Mouse (Mus musculus) midbrain, embryonic 13.5 days (tissue): ENCODE results near the gene Pus3. TPM values are rescaled to one million over a fixed set of nuclear protein-coding genes. Genes with fewer than 3 reads are reported as not detected.
"Not testable (repeated sequence)": the region's sequence is repeated elsewhere in the genome, so short reads cannot be mapped to it uniquely, and the experiment has no call there.

Source experiments
- ATAC-seq: fragments of 200-750 bp; cut with Nextera tagmentation; 2 replicates; pipeline ENCODE4 v1.8.0; 2017; ENCODE audit warnings: mild to moderate bottlenecking, moderate TSS enrichment, moderate library complexity
- H3K27ac ChIP-seq: fragments of 300-500 bp; sonication (generic); 2 replicates; pipeline ENCODE4 v1.5.1; 2015; ENCODE audit warnings: inconsistent platforms, mild to moderate bottlenecking, moderate library complexity
- H3K27me3 ChIP-seq: fragments of 300-500 bp; sonication (generic); 2 replicates; pipeline ENCODE4 v1.6.1; 2015; ENCODE audit warnings: mild to moderate bottlenecking, inconsistent platforms
- H3K36me3 ChIP-seq: fragments of 300-500 bp; sonication (generic); 2 replicates; pipeline ENCODE4 v1.6.1; 2015; ENCODE audit warnings: mild to moderate bottlenecking, inconsistent platforms
- H3K4me1 ChIP-seq: fragments of 300-500 bp; sonication (generic); replicated peaks from 2 replicates; pipeline ENCODE4 v1.6.1; 2015; ENCODE audit warnings: inconsistent platforms
- H3K4me2 ChIP-seq: fragments of 300-500 bp; sonication (generic); replicated peaks from 2 replicates; pipeline ENCODE4 v1.6.1; 2015; ENCODE audit warnings: moderate library complexity, mild to moderate bottlenecking, inconsistent platforms
- H3K4me3 ChIP-seq: fragments of 300-500 bp; sonication (generic); replicated peaks from 2 replicates; pipeline ENCODE4 v1.5.1; 2015; ENCODE audit warnings: mild to moderate bottlenecking, inconsistent platforms
- H3K9ac ChIP-seq: fragments of 300-500 bp; sonication (generic); replicated peaks from 2 replicates; pipeline ENCODE4 v1.6.1; 2015; ENCODE audit warnings: mild to moderate bottlenecking, inconsistent platforms
- H3K9me3 ChIP-seq: fragments of 300-500 bp; sonication (generic); 2 replicates; pipeline ENCODE4 v1.6.1; 2016; ENCODE audit warnings: mild to moderate bottlenecking, inconsistent platforms
- WGBS: fragments of 180-500 bp; shearing (Covaris S2); methylation state at CpG from one replicate; pipeline ENCODE4 v1.1.7; 2015; 5-methylcytosine and 5-hydroxymethylcytosine counted together
- polyA plus RNA-seq: library from polyadenylated mRNA; unstranded; fragments of >200 nt; fragmentation: Nextera tagmentation; extraction: Ambion mirVana; gene quantifications from 2 replicates; pipeline ENCODE4 v1.2.1, GENCODE M21; 2015

Gene Pus3
- polyA plus RNA-seq, 1 experiment from 2014 or later: 19.5 TPM

GRCm38 (mm10) chr9:35592903-35593302, 34.5 kb downstream of the Pus3 start:
- Histone ChIP-seq H3K9me3 (no peaks in the 10 kb centered on the region), H3K4me2 (no peak overlapping the region), H3K36me3 (no peaks in the 10 kb centered on the region), H3K4me3 (no peak overlapping the region), H3K27ac (no peak overlapping the region), H3K4me1 (no peaks in the 10 kb centered on the region), H3K9ac (no peak overlapping the region), H3K27me3 (no peaks in the 10 kb centered on the region)
- no peak for ATAC-seq
- 10% methylated on average over 2 of the region's 2 CpGs for WGBS

GRCm38 (mm10) chr9:35607647-35608405, 49.4 kb downstream of the Pus3 start:
- Histone ChIP-seq H3K9ac (no peak overlapping the region), H3K4me1 (no peaks in the 10 kb centered on the region), H3K36me3 (no peaks in the 10 kb centered on the region), H3K4me3 (no peak overlapping the region), H3K4me2 (no peak overlapping the region), H3K27ac (no peak overlapping the region), H3K27me3 (no peaks in the 10 kb centered on the region), H3K9me3 (no peaks in the 10 kb centered on the region)
- 70% methylated on average over 8 of the region's 8 CpGs for WGBS
- ATAC-seq: no peak

GRCm38 (mm10) chr9:35611841-35612240, 53.4 kb downstream of the Pus3 start, which contains the start of gene Pate4:
Gene Pate4, minus strand, starts transcription at chr9:35611941.
- Histone ChIP-seq H3K36me3 (no peaks in the 10 kb centered on the region), H3K4me3 (no peak within 1 kb of the TSS), H3K4me1 (no peaks in the 10 kb centered on the region), H3K9ac (no peak within 1 kb of the TSS), H3K9me3 (no peaks in the 10 kb centered on the region), H3K4me2 (no peak within 1 kb of the TSS), H3K27ac (no peak within 1 kb of the TSS), H3K27me3 (no peaks in the 10 kb centered on the region)
- WGBS: 92% methylated on average over 1 of the region's 1 CpGs
- ATAC-seq: no peak

- WGBS: 32% methylated on average over 2 of the region's 2 CpGs
- H3K9ac ChIP-seq: no peak overlapping the region
- H3K4me3 ChIP-seq: no peak overlapping the region
- H3K4me1 ChIP-seq: no peaks in the 10 kb centered on the region
- no peaks in the 10 kb centered on the region for H3K9me3 ChIP-seq
- ATAC-seq: no peak
- no peak overlapping the region for H3K27ac ChIP-seq
- H3K36me3 ChIP-seq: no peaks in the 10 kb centered on the region
- H3K27me3 ChIP-seq: no peaks in the 10 kb centered on the region
- H3K4me2 ChIP-seq: no peak overlapping the region
Observed at GRCm38 (mm10) chr9:35614005-35614404, 55.6 kb downstream of the Pus3 start.

- H3K9me3 ChIP-seq, H3K4me3 ChIP-seq, H3K27ac ChIP-seq, H3K36me3 ChIP-seq, H3K4me2 ChIP-seq, H3K27me3 ChIP-seq, ATAC-seq, H3K9ac ChIP-seq, H3K4me1 ChIP-seq: not testable (repeated sequence)
- WGBS: 72% methylated on average over 2 of the region's 2 CpGs
Observed at GRCm38 (mm10) chr9:35616784-35617183, 58.4 kb downstream of the Pus3 start.

Other genes with a start within 250 kb of the Pus3 start
- gene Cdon, start 137.5 kb upstream of the Pus3 start, polyA plus RNA-seq: 9.2 and 10.7 TPM in 2 replicates
- gene Gm1113, start 40.3 kb upstream of the Pus3 start, polyA plus RNA-seq: not detected in 2 replicates
- 18.2 and 19.1 TPM in 2 replicates for gene Ddx25, start 67 bp upstream of the Pus3 start, polyA plus RNA-seq
- gene Pate2, start 11.7 kb downstream of the Pus3 start, polyA plus RNA-seq: 1.4 and 2.1 TPM in 2 replicates
- gene Hyls1, start 11.8 kb downstream of the Pus3 start, polyA plus RNA-seq: 19.8 and 21.1 TPM in 2 replicates
- not detected in 2 replicates for gene Pate4, start 53.3 kb downstream of the Pus3 start, polyA plus RNA-seq
- gene Pate3, start 89.6 kb downstream of the Pus3 start, polyA plus RNA-seq: not detected in 2 replicates
- not detected in 2 replicates for gene Pate1, start 128.8 kb downstream of the Pus3 start, polyA plus RNA-seq
- gene Gm17677, start 182.5 kb downstream of the Pus3 start, polyA plus RNA-seq: not detected in 2 replicates
- gene Gm17727, start 219.5 kb downstream of the Pus3 start, polyA plus RNA-seq: not detected in 2 replicates
- not detected in 2 replicates for gene Gm27235, start 231.5 kb downstream of the Pus3 start, polyA plus RNA-seq
- not detected in 2 replicates for gene D730048I06Rik, start 231.5 kb downstream of the Pus3 start, polyA plus RNA-seq